Mouse (Mus musculus) central nervous system, embryonic 11.5 days (tissue): ENCODE measurements around the gene Spats1. TPM values are rescaled to one million over a fixed set of nuclear protein-coding genes. Genes with fewer than 3 reads are reported as not detected.

Experiments used
- polyA plus RNA-seq: library from polyadenylated mRNA; depleted of rRNA; stranded (reverse); fragments of >200 nt; gene quantifications from 2 replicates; pipeline ENCODE4 v1.2.3, GENCODE M21; 2012; rRNA removed

The Spats1 gene
- 0.18 and 0.45 TPM in 2 replicates for polyA plus RNA-seq

DNA sequence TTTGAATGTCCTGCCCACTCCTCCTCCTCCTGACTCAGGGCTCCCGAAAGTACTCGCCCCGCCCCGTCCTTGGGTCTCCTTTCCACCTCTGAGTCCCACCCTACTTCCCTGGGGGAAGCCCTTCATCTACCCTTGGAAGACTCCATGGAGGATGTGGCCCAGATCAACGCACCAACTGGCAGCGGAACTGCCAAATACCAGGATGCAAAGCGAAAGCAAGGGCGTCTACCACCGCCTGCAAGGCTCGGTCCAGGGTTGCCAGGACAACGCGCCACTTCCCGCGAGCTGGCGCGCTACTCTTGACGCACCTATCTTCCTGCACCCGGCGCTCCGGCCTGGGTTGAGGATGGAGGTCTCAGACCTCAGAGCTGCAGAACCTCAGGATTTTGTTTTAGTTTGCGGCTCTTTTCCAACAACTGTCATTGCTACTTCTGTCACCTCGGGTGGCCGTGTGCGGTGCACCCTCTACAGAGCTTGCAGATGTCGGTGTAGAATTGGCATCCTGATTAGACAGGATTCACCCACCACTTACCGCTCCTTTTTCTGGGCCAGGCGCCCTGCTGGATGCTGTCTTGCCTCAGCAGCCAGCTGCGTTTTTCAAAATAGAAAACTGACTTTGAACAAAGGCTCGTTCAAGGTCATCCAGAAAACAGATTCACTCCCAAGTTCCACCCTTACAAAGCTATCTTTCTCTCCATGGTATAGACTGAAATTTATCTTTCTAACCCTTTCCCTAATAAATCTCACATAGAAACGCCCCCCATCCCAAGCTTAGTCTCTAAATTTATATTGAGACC is at the start of gene Spats1:
Spats1 (minus strand) TSS at position 747 of the 797 bp plus-strand sequence.

DNA sequence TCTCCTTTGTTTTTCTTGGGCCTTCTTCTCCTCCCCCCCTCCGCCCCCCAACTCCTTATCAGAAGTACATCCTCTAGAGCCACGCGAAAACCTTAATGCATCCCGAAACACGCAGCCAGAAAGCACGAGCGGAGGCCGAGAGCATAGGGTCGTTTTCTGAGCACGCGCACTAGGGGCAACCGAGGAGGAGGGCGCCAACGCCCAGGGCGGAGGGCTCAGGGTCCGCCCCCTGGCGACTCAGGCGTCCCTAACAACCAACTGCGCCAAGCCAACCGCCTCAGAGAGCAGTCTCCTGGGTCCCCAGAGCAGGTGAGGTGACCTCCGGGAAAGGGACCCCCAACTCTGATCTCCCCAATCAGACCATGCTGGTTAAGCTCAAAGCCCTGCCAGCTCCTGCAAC is 48.0 kb upstream of the Spats1 start, which contains the start of gene Tcte1:
Tcte1 (plus strand) TSS at position 172 of the 400 bp plus-strand sequence.

GRCm38 (mm10) chr17:45506700-45507189 is 31.5 kb upstream of the Spats1 start, which contains the start of gene Aars2:
TSS of gene Aars2 (plus strand) at chr17:45506841.

DNA sequence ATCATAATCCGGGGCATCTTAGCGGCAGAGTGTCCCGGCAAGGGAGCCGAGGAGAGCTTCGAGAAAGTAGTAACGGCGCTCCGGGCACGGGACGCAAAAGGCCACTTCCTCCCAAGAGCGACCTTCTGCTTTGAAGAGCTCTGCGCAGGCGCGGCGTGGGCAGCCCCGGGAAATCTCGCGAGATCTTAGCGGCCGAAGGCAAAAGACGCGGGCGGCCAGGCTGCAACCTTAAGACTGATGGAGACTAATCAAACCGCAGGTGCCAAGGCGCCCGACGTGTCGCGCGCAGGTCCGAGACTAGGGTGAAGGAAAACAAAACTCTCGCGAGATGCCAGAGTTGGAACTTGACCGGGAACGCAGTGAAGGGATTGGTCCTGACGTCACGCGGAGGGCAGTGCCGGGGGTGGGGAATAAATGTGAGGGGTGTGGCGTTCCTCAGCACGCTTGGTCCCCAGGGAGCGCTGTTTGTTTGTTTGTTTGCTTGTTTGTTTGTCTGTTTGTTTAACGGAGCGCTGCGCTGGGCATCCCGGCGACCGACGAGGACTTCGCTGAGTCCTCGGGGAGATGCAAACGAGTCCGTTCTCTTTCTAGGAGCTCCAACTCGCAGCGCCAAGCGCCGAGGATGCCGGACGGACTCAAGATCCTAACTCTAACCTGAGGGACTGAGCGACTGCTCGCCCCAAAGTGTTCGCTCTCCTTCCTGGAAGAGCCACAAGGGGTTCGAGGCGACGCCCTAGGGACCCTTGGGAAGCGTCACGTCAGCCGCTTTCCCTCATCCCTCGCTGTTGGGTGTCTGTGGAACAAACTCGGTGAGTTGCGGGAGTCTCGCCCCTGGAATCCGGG is 41.6 kb downstream of the Spats1 start, which contains the start of gene Cdc5l:
Cdc5l (minus strand) TSS at position 319 of the 843 bp plus-strand sequence.

Other genes with a start within 250 kb of the Spats1 start
- 51.3 and 57.5 TPM in 2 replicates for gene Cdc5l, start 41.7 kb downstream of the Spats1 start, polyA plus RNA-seq
- gene Aars2, start 31.4 kb upstream of the Spats1 start, polyA plus RNA-seq, result 21.9 and 24.1 TPM in 2 replicates
- gene Tcte1, start 48.0 kb upstream of the Spats1 start, polyA plus RNA-seq, result 0.04 and 0.10 TPM in 2 replicates
- 12.7 and 14.0 TPM in 2 replicates for gene Tmem151b, start 74.3 kb upstream of the Spats1 start, polyA plus RNA-seq
- gene Nfkbie, start 80.3 kb upstream of the Spats1 start, polyA plus RNA-seq, result 3.4 and 4.1 TPM in 2 replicates
- gene Slc35b2, start 88.5 kb upstream of the Spats1 start, polyA plus RNA-seq, result 59.0 and 67.3 TPM in 2 replicates
- gene Hsp90ab1, start 97.9 kb upstream of the Spats1 start, polyA plus RNA-seq, result 1,227 and 1,796 TPM in 2 replicates
- gene Slc29a1, start 124.2 kb upstream of the Spats1 start, polyA plus RNA-seq, result 49.8 and 51.7 TPM in 2 replicates
- 0.17 and 9.4 TPM in 2 replicates for gene Mymx, start 126.7 kb upstream of the Spats1 start, polyA plus RNA-seq
- gene Capn11, start 183.9 kb upstream of the Spats1 start, polyA plus RNA-seq, result 0.16 and 1.6 TPM in 2 replicates
- gene Mrpl14, start 210.9 kb upstream of the Spats1 start, polyA plus RNA-seq, result 53.4 and 76.5 TPM in 2 replicates
- 93.6 and 123 TPM in 2 replicates for gene Tmem63b, start 211.5 kb upstream of the Spats1 start, polyA plus RNA-seq